Mouse (Mus musculus) kidney, postnatal 0 days (tissue): ENCODE results near the gene Col25a1. TPM values are rescaled to one million over a fixed set of nuclear protein-coding genes. Genes with fewer than 3 reads are reported as not detected.

Source experiments
- ATAC-seq: fragments of 200-750 bp; cut with Nextera tagmentation; replicated peaks from 2 replicates; pipeline ENCODE4 v1.8.0; 2017; ENCODE audit warnings: low read depth, moderate number of reproducible peaks, moderate TSS enrichment, moderate library complexity; ENCODE audit not compliant: low FRiP score
- DNase-seq: peaks from one replicate; pipeline ENCODE4 v3.0.0-alpha.2; 2016; ENCODE audit warnings: low spot score
- H3K27ac ChIP-seq: fragments of 300-500 bp; sonication (generic); 2 replicates; pipeline ENCODE4 v1.5.1; 2014; ENCODE audit warnings: mild to moderate bottlenecking
- H3K27me3 ChIP-seq: fragments of 300-500 bp; sonication (generic); 2 replicates; pipeline ENCODE4 v1.6.1; 2014; ENCODE audit warnings: low read length, mixed read lengths; ENCODE audit not compliant: insufficient read depth
- H3K36me3 ChIP-seq: fragments of 300-500 bp; sonication (generic); 2 replicates; pipeline ENCODE4 v1.6.1; 2014; ENCODE audit warnings: low read length, mixed read lengths; ENCODE audit not compliant: insufficient read depth
- H3K4me1 ChIP-seq: fragments of 300-500 bp; sonication (generic); replicated peaks from 2 replicates; pipeline ENCODE4 v1.6.1; 2014; ENCODE audit warnings: antibody characterized with exemption, low read length, mixed read lengths; ENCODE audit not compliant: insufficient read depth
- H3K4me2 ChIP-seq: fragments of 300-500 bp; sonication (generic); 2 replicates; pipeline ENCODE4 v1.6.1; 2014; ENCODE audit warnings: mild to moderate bottlenecking, low read length, moderate library complexity, mixed read lengths
- H3K4me3 ChIP-seq: fragments of 300-500 bp; sonication (generic); replicated peaks from 2 replicates; pipeline ENCODE4 v1.5.1; 2014; ENCODE audit warnings: low read depth, low read length
- H3K9ac ChIP-seq: fragments of 300-500 bp; sonication (generic); 2 replicates; pipeline ENCODE4 v1.6.1; 2014; ENCODE audit warnings: low read depth, low read length
- H3K9me3 ChIP-seq: fragments of 300-500 bp; sonication (generic); replicated peaks from 2 replicates; pipeline ENCODE4 v1.6.1; 2016; ENCODE audit warnings: low read length, inconsistent platforms, mixed read lengths
- CTCF ChIP-seq: IDR thresholded peaks from 2 replicates; pipeline ENCODE4 v1.5.1; 2016; ENCODE audit warnings: antibody characterized with exemption, low read depth, mild to moderate bottlenecking, moderate library complexity
- WGBS: fragments of 180-500 bp; shearing (Covaris S2); extraction: QIAGEN DNeasy Blood & Tissue Kit; methylation state at CpG from one replicate; pipeline ENCODE4 v1.1.7; 2014; 5-methylcytosine and 5-hydroxymethylcytosine counted together
- polyA plus RNA-seq: library from polyadenylated mRNA; unstranded; fragments of >200 nt; fragmentation: Nextera tagmentation; extraction: Ambion mirVana; gene quantifications from 2 replicates; pipeline ENCODE4 v1.2.1, GENCODE M21; 2015

The Col25a1 gene
- polyA plus RNA-seq, 1 experiment from 2014 or later, result 1.4 TPM

GRCm38 (mm10) chr3:130235233-130235632 lies 103.9 kb downstream of the Col25a1 start:
- Histone ChIP-seq H3K27me3 (no peaks in the 10 kb centered on the region), H3K9ac (no peak overlapping the region), H3K4me3 (no peak overlapping the region), H3K4me2 (no peak overlapping the region), H3K9me3 (no peaks in the 10 kb centered on the region), H3K36me3 (no peaks in the 10 kb centered on the region), H3K4me1 (no peaks in the 10 kb centered on the region), H3K27ac (no peak overlapping the region)
- DNase-seq (no peak), ATAC-seq (no peak)
- no peak for TF ChIP-seq CTCF
- WGBS, result 88% methylated on average over 1 of the region's 1 CpGs

- Histone ChIP-seq H3K27me3 (no peaks in the 10 kb centered on the region), H3K4me2 (no peak overlapping the region), H3K36me3 (no peaks in the 10 kb centered on the region), H3K9me3 (no peaks in the 10 kb centered on the region), H3K9ac (no peak overlapping the region), H3K27ac (no peak overlapping the region), H3K4me3 (no peak overlapping the region), H3K4me1 (no peaks in the 10 kb centered on the region)
- DNase-seq (peak; percentile 40), ATAC-seq (no peak)
- 39% methylated on average over 7 of the region's 7 CpGs for WGBS
- TF ChIP-seq CTCF, result no peak
Measured at GRCm38 (mm10) chr3:130236129-130236528, 104.8 kb downstream of the Col25a1 start.

GRCm38 (mm10) chr3:130237852-130238251 lies 106.6 kb downstream of the Col25a1 start:
- no peak for DNase-seq
- no peak overlapping the region for H3K4me2 ChIP-seq
- no peak for TF ChIP-seq CTCF
- 17% methylated on average over 1 of the region's 1 CpGs for WGBS
- no peak overlapping the region for H3K27ac ChIP-seq
- no peaks in the 10 kb centered on the region for H3K36me3 ChIP-seq
- H3K9ac ChIP-seq, result no peak overlapping the region
- H3K4me1 ChIP-seq, result no peaks in the 10 kb centered on the region
- no peak overlapping the region for H3K4me3 ChIP-seq
- no peaks in the 10 kb centered on the region for H3K9me3 ChIP-seq
- H3K27me3 ChIP-seq, result no peaks in the 10 kb centered on the region
- no peak for ATAC-seq

GRCm38 (mm10) chr3:130241924-130242323 lies 110.6 kb downstream of the Col25a1 start:
- no peaks in the 10 kb centered on the region for H3K4me1 ChIP-seq
- H3K4me3 ChIP-seq, result no peak overlapping the region
- H3K36me3 ChIP-seq, result no peaks in the 10 kb centered on the region
- H3K27ac ChIP-seq, result no peak overlapping the region
- 88% methylated on average over 4 of the region's 4 CpGs for WGBS
- no peak overlapping the region for H3K4me2 ChIP-seq
- no peaks in the 10 kb centered on the region for H3K27me3 ChIP-seq
- no peak for ATAC-seq
- no peak for TF ChIP-seq CTCF
- no peak overlapping the region for H3K9ac ChIP-seq
- DNase-seq, result no peak
- no peaks in the 10 kb centered on the region for H3K9me3 ChIP-seq

- H3K27ac ChIP-seq, result no peak overlapping the region
- no peaks in the 10 kb centered on the region for H3K9me3 ChIP-seq
- ATAC-seq, result no peak
- TF ChIP-seq CTCF, result no peak
- 50% methylated on average over 8 of the region's 8 CpGs for WGBS
- DNase-seq, result peak; percentile 33
- no peak overlapping the region for H3K4me2 ChIP-seq
- no peaks in the 10 kb centered on the region for H3K27me3 ChIP-seq
- H3K9ac ChIP-seq, result no peak overlapping the region
- no peak overlapping the region for H3K4me3 ChIP-seq
- no peaks in the 10 kb centered on the region for H3K4me1 ChIP-seq
- H3K36me3 ChIP-seq, result no peaks in the 10 kb centered on the region
Measured at GRCm38 (mm10) chr3:130242647-130243296, 111.5 kb downstream of the Col25a1 start.

GRCm38 (mm10) chr3:130252355-130252754 lies 121.1 kb downstream of the Col25a1 start:
- Histone ChIP-seq H3K4me3 (no peak overlapping the region), H3K9ac (no peak overlapping the region), H3K4me1 (no peaks in the 10 kb centered on the region), H3K9me3 (no peaks in the 10 kb centered on the region), H3K27me3 (no peaks in the 10 kb centered on the region), H3K4me2 (no peak overlapping the region), H3K36me3 (no peaks in the 10 kb centered on the region), H3K27ac (no peak overlapping the region)
- TF ChIP-seq CTCF, result no peak
- 53% methylated on average over 7 of the region's 7 CpGs for WGBS
- DNase-seq (peak; percentile 22), ATAC-seq (no peak)

- H3K9ac ChIP-seq, result no peak overlapping the region
- H3K36me3 ChIP-seq, result no peaks in the 10 kb centered on the region
- H3K27me3 ChIP-seq, result no peaks in the 10 kb centered on the region
- ATAC-seq (no peak), DNase-seq (no peak)
- no peaks in the 10 kb centered on the region for H3K9me3 ChIP-seq
- no peak overlapping the region for H3K4me2 ChIP-seq
- H3K4me3 ChIP-seq, result no peak overlapping the region
- H3K4me1 ChIP-seq, result no peaks in the 10 kb centered on the region
- no peak for TF ChIP-seq CTCF
- 79% methylated on average over 3 of the region's 3 CpGs for WGBS
- H3K27ac ChIP-seq, result no peak overlapping the region
Measured at GRCm38 (mm10) chr3:130256059-130256458, 124.8 kb downstream of the Col25a1 start.
